Mouse (Mus musculus) cerebral cortex, adult 2 months (tissue): ENCODE results near the gene Rab43.

Source experiments
- WGBS: fragments of 180-500 bp; shearing (Covaris S2); methylation state at CpG from one replicate; pipeline ENCODE4 v1.1.7; 2018; 5-methylcytosine and 5-hydroxymethylcytosine counted together

The Rab43 gene

GRCm38 (mm10) chr6:87751574-87751973, 60.4 kb downstream of the Rab43 start:
- WGBS = 97% methylated on average over 6 of the region's 6 CpGs

- 90% methylated on average over 8 of the region's 8 CpGs for WGBS
Observed at GRCm38 (mm10) chr6:87750184-87750910, 61.6 kb downstream of the Rab43 start.

- 90% methylated on average over 6 of the region's 6 CpGs for WGBS
Observed at GRCm38 (mm10) chr6:87748531-87748930, 63.4 kb downstream of the Rab43 start.

- WGBS = 91% methylated on average over 2 of the region's 2 CpGs
Observed at GRCm38 (mm10) chr6:87748078-87748477, 63.9 kb downstream of the Rab43 start.

- WGBS = 81% methylated on average over 2 of the region's 2 CpGs
Observed at GRCm38 (mm10) chr6:87746849-87747248, 65.1 kb downstream of the Rab43 start.

GRCm38 (mm10) chr6:87746059-87746458, 65.9 kb downstream of the Rab43 start:
- 60% methylated on average over 3 of the region's 3 CpGs for WGBS

GRCm38 (mm10) chr6:87745301-87745700, 66.7 kb downstream of the Rab43 start:
- 44% methylated on average over 1 of the region's 1 CpGs for WGBS

- WGBS = 93% methylated on average over 3 of the region's 3 CpGs
Observed at GRCm38 (mm10) chr6:87744632-87745031, 67.3 kb downstream of the Rab43 start.

GRCm38 (mm10) chr6:87743281-87743680, 68.7 kb downstream of the Rab43 start:
- WGBS = 69% methylated on average over 5 of the region's 5 CpGs

- WGBS = 84% methylated on average over 5 of the region's 5 CpGs
Observed at GRCm38 (mm10) chr6:87742804-87743203, 69.2 kb downstream of the Rab43 start.

- WGBS = 74% methylated on average over 8 of the region's 8 CpGs
Observed at GRCm38 (mm10) chr6:87741978-87742377, 70.0 kb downstream of the Rab43 start.

- 79% methylated on average over 6 of the region's 6 CpGs for WGBS
Observed at GRCm38 (mm10) chr6:87739898-87740297, 72.1 kb downstream of the Rab43 start.
